In the genomic region with DNA sequence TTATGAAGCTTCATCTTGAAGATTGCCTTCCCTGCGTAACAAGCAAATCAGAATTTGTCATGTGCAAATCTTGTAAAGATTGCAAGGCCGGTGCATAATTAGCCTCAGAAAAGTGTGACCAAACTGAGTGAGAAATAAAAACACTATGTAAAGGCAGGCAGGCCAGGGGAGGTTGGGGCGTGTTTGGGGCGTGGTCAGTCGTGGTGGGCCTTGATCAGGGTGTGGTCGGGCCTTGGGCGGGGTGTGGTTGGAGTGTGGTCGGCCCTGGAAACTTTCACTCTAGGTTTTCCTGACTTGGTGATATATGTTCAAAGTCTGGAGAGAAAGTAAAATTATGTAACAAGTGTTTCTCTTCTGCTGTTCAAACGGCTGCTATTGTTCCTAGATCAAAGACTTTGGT, we compare ENCODE assay signal across 10 mouse cellular contexts.
DNase-seq lines count a peak whose midpoint lies in the region; ATAC-seq and TF ChIP-seq lines count a peak whose summit lies in the region.
"Had no signal": no experiment of that assay in that cellular context is flagged by ENCODE, and none has a peak within 500 bp of the region (broad histone marks: within the 10 kb centered on the region; RNA-seq: fewer than 3 reads in every experiment).

No protein-coding gene starts in this region.

- TF ChIP-seq CTCF in midbrain, postnatal 0 days (IDR thresholded peaks at IDR 0.05) = no peak

- no peak overlapping the region for H3K4me3 ChIP-seq in midbrain, postnatal 0 days (ENCODE audit: low read depth, low read length)
- no peak overlapping the region for H3K4me3 ChIP-seq in forebrain, embryonic 14.5 days (ENCODE audit: low read depth, low read length)
- H3K4me3 ChIP-seq: embryonic facial prominence, embryonic 13.5 days; limb, embryonic 13.5 days had no signal

- WGBS in midbrain, postnatal 0 days = 78% methylated on average over 9 of the region's 9 CpGs
- WGBS in forebrain, embryonic 14.5 days = 82% methylated on average over 9 of the region's 9 CpGs

- no peaks in the 10 kb centered on the region for H3K9me3 ChIP-seq in midbrain, postnatal 0 days (ENCODE audit: low read length)
- no peaks in the 10 kb centered on the region for H3K9me3 ChIP-seq in forebrain, embryonic 14.5 days (replicated peaks; ENCODE audit: control insufficient read depth, low read length)
- H3K9me3 ChIP-seq: embryonic facial prominence, embryonic 13.5 days; limb, embryonic 13.5 days had no signal

- H3K4me2 ChIP-seq in midbrain, postnatal 0 days (ENCODE audit: low read depth, low read length, poor library complexity, severe bottlenecking) = no peak overlapping the region
- H3K4me2 ChIP-seq in forebrain, embryonic 14.5 days (ENCODE audit: low read length) = no peak overlapping the region
- H3K4me2 ChIP-seq: embryonic facial prominence, embryonic 13.5 days; limb, embryonic 13.5 days had no signal

- H3K4me1 ChIP-seq in midbrain, postnatal 0 days (ENCODE audit: insufficient read depth, low read length) = no peaks in the 10 kb centered on the region
- H3K4me1 ChIP-seq in forebrain, embryonic 14.5 days (ENCODE audit: control insufficient read depth, insufficient read depth, low read length) = peaks cover 6% of the 10 kb centered on the region; the same call in 1 of the 2 replicates

- no peak overlapping the region for H3K27ac ChIP-seq in midbrain, postnatal 0 days (ENCODE audit: low read depth, low read length)
- no peak overlapping the region for H3K27ac ChIP-seq in forebrain, embryonic 14.5 days (ENCODE audit: low read depth, low read length)
- H3K27ac ChIP-seq: embryonic facial prominence, embryonic 13.5 days had no signal

- no peaks in the 10 kb centered on the region for H3K36me3 ChIP-seq in splenic B cell, adult 2 months (ENCODE audit: control insufficient read depth, insufficient read depth, low read length, poor library complexity, severe bottlenecking)
- H3K36me3 ChIP-seq in midbrain, postnatal 0 days (ENCODE audit: insufficient read depth, low read length) = no peaks in the 10 kb centered on the region
- H3K36me3 ChIP-seq in forebrain, embryonic 14.5 days (ENCODE audit: control insufficient read depth, insufficient read depth, low read length) = no peaks in the 10 kb centered on the region
- H3K36me3 ChIP-seq: embryonic facial prominence, embryonic 13.5 days; limb, embryonic 13.5 days had no signal

- DNase-seq in CD4-positive, CD25-positive, alpha-beta regulatory T cell, adult 2 months (ENCODE audit: low read depth, low spot score) = peak; percentile 77
- DNase-seq in c-Kit-positive CD71-positive TER-119-negative erythroid progenitor cells, embryonic 14.5 days (ENCODE audit: low read depth) = peak; percentile 55
- peak; percentile 31 for DNase-seq in lung, postnatal 10 days
- peak; percentile 68 for DNase-seq in splenic B cell, adult 2 months (ENCODE audit: low read depth, low spot score)
- no peak for DNase-seq in midbrain, postnatal 0 days (ENCODE audit: low spot score)
- no peak for DNase-seq in forebrain, embryonic 14.5 days (ENCODE audit: low spot score)
- DNase-seq in urinary bladder, postnatal 4 days (ENCODE audit: low spot score in 2 of 2) = no peak
- DNase-seq in left cerebral cortex, adult 18-20 months (ENCODE audit: low spot score in 2 of 2) = no peak

- H3K9ac ChIP-seq in midbrain, postnatal 0 days (replicated peaks; ENCODE audit: low read length, poor library complexity, severe bottlenecking) = no peak overlapping the region
- no peak overlapping the region for H3K9ac ChIP-seq in forebrain, embryonic 14.5 days (ENCODE audit: low read length)
- H3K9ac ChIP-seq: embryonic facial prominence, embryonic 13.5 days; limb, embryonic 13.5 days had no signal

- H3K27me3 ChIP-seq in splenic B cell, adult 2 months (ENCODE audit: control insufficient read depth, insufficient read depth, low read length, poor library complexity, severe bottlenecking) = no peaks in the 10 kb centered on the region
- no peaks in the 10 kb centered on the region for H3K27me3 ChIP-seq in midbrain, postnatal 0 days (ENCODE audit: insufficient read depth, low read length)
- H3K27me3 ChIP-seq in forebrain, embryonic 14.5 days (replicated peaks; ENCODE audit: control insufficient read depth, insufficient read depth, low read length) = no peaks in the 10 kb centered on the region
- H3K27me3 ChIP-seq: limb, embryonic 13.5 days had no signal

- ATAC-seq in midbrain, postnatal 0 days (ENCODE audit: low FRiP score) = no peak
- no peak for ATAC-seq in forebrain, embryonic 14.5 days

Comparison
In these comparisons a context has a peak if more than half of its experiments do, and no peak if none do; other contexts are left out.
1. DNase-seq: peak in CD4-positive, CD25-positive, alpha-beta regulatory T cell, adult 2 months (single experiment), c-Kit-positive CD71-positive TER-119-negative erythroid progenitor cells, embryonic 14.5 days (single experiment), lung, postnatal 10 days (single experiment) and splenic B cell, adult 2 months (single experiment); none in midbrain, postnatal 0 days (single experiment), forebrain, embryonic 14.5 days (single experiment), urinary bladder, postnatal 4 days (0 of 2) and left cerebral cortex, adult 18-20 months (0 of 2).